Mouse (Mus musculus): ENCODE data around the gene Fam213b.

DNA sequence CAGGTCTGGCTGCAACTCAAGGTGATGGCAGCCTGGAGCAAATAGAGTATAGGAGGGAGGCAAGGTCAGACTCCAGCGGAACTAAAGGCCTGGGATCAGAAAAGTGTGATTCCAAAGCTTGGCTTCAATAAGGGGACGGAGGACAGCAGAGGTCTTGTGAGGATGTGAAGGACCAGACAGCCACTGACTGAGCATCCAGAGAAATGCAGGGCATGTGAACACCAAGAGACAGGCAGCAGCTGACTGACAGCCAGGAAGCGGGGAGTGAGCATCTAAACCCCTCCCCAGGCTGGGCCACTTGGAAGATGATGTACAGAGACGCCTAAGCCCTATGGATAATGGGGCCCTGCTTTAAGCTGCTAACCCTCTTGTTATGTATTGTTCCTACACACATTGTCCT is 28.2 kb downstream of the Fam213b start:
- no peak for TF ChIP-seq CTCF (conservative IDR thresholded peaks at IDR 0.05; ENCODE audit: insufficient read depth, insufficient read length, low read depth, low read length)
- TF ChIP-seq POLR2A (IDR thresholded peaks at IDR 0.05; ENCODE audit: low read depth, low read length): no peak

Measured in kidney, adult 2 months (tissue).